Mouse (Mus musculus): ENCODE results near the gene Slc25a26. TPM values are rescaled to one million over a fixed set of nuclear protein-coding genes. Genes with fewer than 3 reads are reported as not detected.

The Slc25a26 gene
- polyA plus RNA-seq, 1 experiment from 2014 or later = 6.9 TPM

DNA sequence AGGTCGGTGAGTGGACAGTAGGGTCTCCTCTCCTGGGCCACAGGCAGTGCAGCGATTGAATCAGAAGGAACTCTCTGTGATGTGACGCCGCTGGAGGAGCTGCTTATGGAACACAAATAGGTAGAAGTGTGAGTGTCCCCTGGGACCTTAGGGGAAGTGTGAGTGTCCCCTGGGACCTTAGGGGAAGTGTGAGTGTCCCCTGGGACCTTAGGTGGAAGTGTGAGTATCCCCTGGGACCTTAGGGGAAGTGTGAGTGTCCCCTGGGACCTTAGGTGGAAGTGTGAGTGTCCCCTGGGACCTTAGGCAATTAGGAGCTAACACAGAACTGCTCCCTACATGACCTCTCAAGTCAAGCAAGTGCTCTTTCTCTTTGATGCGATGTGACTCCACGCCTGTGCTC lies 18.0 kb downstream of the Slc25a26 start:
- Histone ChIP-seq H3K27ac (ENCODE audit: low read depth, low read length) (no peak overlapping the region), H3K4me3 (ENCODE audit: low read depth, low read length) (no peak overlapping the region), H3K36me3 (ENCODE audit: control insufficient read depth, insufficient read depth, low read length) (no peaks in the 10 kb centered on the region), H3K9me3 (ENCODE audit: control insufficient read depth, low read length) (no peaks in the 10 kb centered on the region), H3K27me3 (ENCODE audit: control insufficient read depth, insufficient read depth, low read length) (no peaks in the 10 kb centered on the region), H3K4me2 (ENCODE audit: low read depth, low read length) (no peak overlapping the region), H3K4me1 (ENCODE audit: control insufficient read depth, insufficient read depth, low read length) (no peaks in the 10 kb centered on the region), H3K9ac (replicated peaks; ENCODE audit: low read depth, low read length) (no peak overlapping the region)
- WGBS = 94% methylated on average over 6 of the region's 6 CpGs
- no peak for ATAC-seq (ENCODE audit: low read depth)

DNA sequence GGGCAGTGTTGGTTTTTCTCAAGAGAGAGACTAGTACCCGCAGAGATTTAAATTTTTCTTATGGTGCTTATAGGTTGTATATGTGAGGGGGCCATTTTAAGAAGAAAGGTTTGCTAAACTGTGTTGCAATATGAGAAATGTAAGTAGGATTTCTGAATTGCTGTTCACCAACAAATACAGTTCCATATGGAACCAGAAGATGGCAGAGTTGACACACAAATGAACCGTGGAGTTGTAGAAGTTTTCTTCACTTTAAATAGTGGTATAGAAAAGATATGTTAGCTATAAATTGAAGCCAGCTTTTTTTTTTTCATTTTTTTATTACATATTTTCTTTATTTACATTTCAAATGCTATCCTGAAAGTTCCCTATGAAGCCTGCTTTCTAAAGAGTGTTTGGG lies 24.2 kb downstream of the Slc25a26 start:
- Histone ChIP-seq H3K4me2 (ENCODE audit: low read depth, low read length) (no peak overlapping the region), H3K9me3 (ENCODE audit: control insufficient read depth, low read length) (no peaks in the 10 kb centered on the region), H3K4me3 (ENCODE audit: low read depth, low read length) (no peak overlapping the region), H3K27me3 (ENCODE audit: control insufficient read depth, insufficient read depth, low read length) (no peaks in the 10 kb centered on the region), H3K4me1 (ENCODE audit: control insufficient read depth, insufficient read depth, low read length) (no peaks in the 10 kb centered on the region), H3K36me3 (ENCODE audit: control insufficient read depth, insufficient read depth, low read length) (no peaks in the 10 kb centered on the region), H3K27ac (ENCODE audit: low read depth, low read length) (no peak overlapping the region), H3K9ac (replicated peaks; ENCODE audit: low read depth, low read length) (no peak overlapping the region)
- no peak for ATAC-seq (ENCODE audit: low read depth)
- WGBS = 43% methylated on average over 2 of the region's 2 CpGs

DNA sequence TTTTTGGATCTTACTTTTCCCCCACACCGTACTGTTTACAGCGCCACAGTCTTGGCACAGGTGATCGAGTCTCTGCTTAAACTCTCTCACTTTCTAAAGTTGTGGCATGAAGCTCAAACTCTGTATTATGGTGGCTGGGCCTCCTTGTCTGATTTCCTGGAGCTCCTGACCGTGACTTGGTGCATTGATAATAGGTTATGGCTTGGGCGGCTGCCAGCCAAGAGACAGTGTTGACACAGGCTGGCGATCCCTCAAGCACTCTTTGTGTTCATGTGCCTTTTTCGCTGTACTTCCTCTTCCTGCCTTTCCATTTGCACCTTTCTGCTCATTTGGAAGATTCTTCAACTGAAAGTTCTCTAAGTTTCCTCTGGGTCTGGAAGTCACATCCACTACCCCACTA lies 30.6 kb downstream of the Slc25a26 start:
- H3K36me3 ChIP-seq (ENCODE audit: control insufficient read depth, insufficient read depth, low read length) = no peaks in the 10 kb centered on the region
- 78% methylated on average over 7 of the region's 7 CpGs for WGBS
- ATAC-seq (ENCODE audit: low read depth) = no peak
- H3K27ac ChIP-seq (ENCODE audit: low read depth, low read length) = no peak overlapping the region
- H3K4me2 ChIP-seq (ENCODE audit: low read depth, low read length) = no peak overlapping the region
- no peak overlapping the region for H3K9ac ChIP-seq (replicated peaks; ENCODE audit: low read depth, low read length)
- H3K4me1 ChIP-seq (ENCODE audit: control insufficient read depth, insufficient read depth, low read length) = no peaks in the 10 kb centered on the region
- H3K27me3 ChIP-seq (ENCODE audit: control insufficient read depth, insufficient read depth, low read length) = no peaks in the 10 kb centered on the region
- no peaks in the 10 kb centered on the region for H3K9me3 ChIP-seq (ENCODE audit: control insufficient read depth, low read length)
- H3K4me3 ChIP-seq (ENCODE audit: low read depth, low read length) = no peak overlapping the region

DNA sequence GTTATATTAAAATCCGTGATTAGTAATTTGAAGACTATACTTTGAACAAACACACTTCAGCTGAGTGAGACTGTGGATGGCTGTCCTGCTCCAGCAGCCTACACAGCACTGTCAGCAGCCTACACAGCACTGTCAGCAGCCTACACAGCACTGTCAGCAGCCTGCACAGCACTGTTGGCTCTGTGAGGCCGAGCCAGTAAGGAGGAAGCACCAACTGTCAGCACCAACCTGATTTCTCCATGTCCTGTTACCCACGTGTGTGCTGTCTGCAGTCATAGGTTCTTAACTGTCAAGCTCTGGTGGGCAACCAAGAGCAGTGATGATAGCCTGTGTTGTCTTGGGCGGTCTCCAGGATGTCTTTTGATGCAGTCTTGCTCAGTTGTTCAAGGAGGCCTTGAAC lies 32.0 kb downstream of the Slc25a26 start:
- Histone ChIP-seq H3K4me2 (ENCODE audit: low read depth, low read length) (no peak overlapping the region), H3K4me3 (ENCODE audit: low read depth, low read length) (no peak overlapping the region), H3K9ac (replicated peaks; ENCODE audit: low read depth, low read length) (no peak overlapping the region), H3K4me1 (ENCODE audit: control insufficient read depth, insufficient read depth, low read length) (no peaks in the 10 kb centered on the region), H3K27me3 (ENCODE audit: control insufficient read depth, insufficient read depth, low read length) (no peaks in the 10 kb centered on the region), H3K9me3 (ENCODE audit: control insufficient read depth, low read length) (no peaks in the 10 kb centered on the region), H3K36me3 (ENCODE audit: control insufficient read depth, insufficient read depth, low read length) (no peaks in the 10 kb centered on the region), H3K27ac (ENCODE audit: low read depth, low read length) (no peak overlapping the region)
- ATAC-seq (ENCODE audit: low read depth) = no peak
- 92% methylated on average over 4 of the region's 4 CpGs for WGBS

DNA sequence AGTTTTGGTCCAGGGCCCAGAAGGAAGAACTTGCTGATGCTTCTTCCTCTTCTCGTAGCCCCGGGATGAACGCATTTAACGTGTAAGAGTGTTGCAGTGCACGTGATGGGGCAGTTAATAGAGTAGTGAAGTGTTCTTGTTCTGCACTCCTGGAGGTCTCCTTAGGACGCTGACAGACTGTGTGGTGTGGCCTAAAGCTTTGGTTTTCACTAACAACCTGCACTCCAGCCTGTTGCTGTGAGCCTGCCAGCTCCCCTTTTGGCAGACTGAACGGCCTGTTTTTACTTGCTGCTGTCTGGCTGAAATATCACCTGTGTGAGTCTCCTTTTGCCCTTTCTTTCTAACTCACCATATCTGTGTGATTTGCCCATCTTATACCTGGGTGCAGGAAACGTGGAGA lies 36.3 kb downstream of the Slc25a26 start:
- no peak for ATAC-seq (ENCODE audit: low read depth)

DNA sequence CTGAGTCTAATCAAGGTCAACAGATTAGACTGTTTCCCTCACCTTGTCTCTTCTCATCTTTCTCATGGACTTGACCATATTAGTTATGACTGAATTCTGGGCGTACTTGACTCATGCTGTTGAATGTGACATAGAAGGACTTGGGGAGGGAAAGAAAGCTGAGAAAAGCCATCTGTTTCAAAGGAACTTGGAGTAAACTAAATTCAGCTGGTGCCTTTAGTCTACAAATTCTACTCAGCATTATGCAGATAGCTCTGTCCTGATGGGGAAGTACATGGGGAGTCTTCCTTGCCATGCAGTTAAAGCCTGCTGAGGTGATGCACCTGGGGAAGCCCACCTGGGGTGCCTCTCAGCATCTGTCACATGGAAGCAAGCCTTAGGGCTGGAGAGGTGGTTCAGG lies 37.5 kb downstream of the Slc25a26 start:
- Histone ChIP-seq H3K4me3 (ENCODE audit: low read depth, low read length) (no peak overlapping the region), H3K27me3 (ENCODE audit: control insufficient read depth, insufficient read depth, low read length) (no peaks in the 10 kb centered on the region), H3K9me3 (ENCODE audit: control insufficient read depth, low read length) (no peaks in the 10 kb centered on the region), H3K9ac (replicated peaks; ENCODE audit: low read depth, low read length) (no peak overlapping the region), H3K27ac (ENCODE audit: low read depth, low read length) (no peak overlapping the region), H3K4me1 (ENCODE audit: control insufficient read depth, insufficient read depth, low read length) (no peaks in the 10 kb centered on the region), H3K4me2 (ENCODE audit: low read depth, low read length) (no peak overlapping the region), H3K36me3 (ENCODE audit: control insufficient read depth, insufficient read depth, low read length) (no peaks in the 10 kb centered on the region)
- 97% methylated on average over 1 of the region's 1 CpGs for WGBS
- ATAC-seq (ENCODE audit: low read depth) = no peak

More for the DNA sequence above, 36.3 kb downstream of the Slc25a26 start:
- Histone ChIP-seq H3K4me2 (ENCODE audit: low read depth, low read length) (no peak overlapping the region), H3K9me3 (ENCODE audit: control insufficient read depth, low read length) (no peaks in the 10 kb centered on the region), H3K36me3 (ENCODE audit: control insufficient read depth, insufficient read depth, low read length) (no peaks in the 10 kb centered on the region), H3K4me1 (ENCODE audit: control insufficient read depth, insufficient read depth, low read length) (no peaks in the 10 kb centered on the region), H3K9ac (replicated peaks; ENCODE audit: low read depth, low read length) (no peak overlapping the region), H3K4me3 (ENCODE audit: low read depth, low read length) (no peak overlapping the region), H3K27me3 (ENCODE audit: control insufficient read depth, insufficient read depth, low read length) (no peaks in the 10 kb centered on the region), H3K27ac (ENCODE audit: low read depth, low read length) (no peak overlapping the region)
- 74% methylated on average over 8 of the region's 8 CpGs for WGBS

DNA sequence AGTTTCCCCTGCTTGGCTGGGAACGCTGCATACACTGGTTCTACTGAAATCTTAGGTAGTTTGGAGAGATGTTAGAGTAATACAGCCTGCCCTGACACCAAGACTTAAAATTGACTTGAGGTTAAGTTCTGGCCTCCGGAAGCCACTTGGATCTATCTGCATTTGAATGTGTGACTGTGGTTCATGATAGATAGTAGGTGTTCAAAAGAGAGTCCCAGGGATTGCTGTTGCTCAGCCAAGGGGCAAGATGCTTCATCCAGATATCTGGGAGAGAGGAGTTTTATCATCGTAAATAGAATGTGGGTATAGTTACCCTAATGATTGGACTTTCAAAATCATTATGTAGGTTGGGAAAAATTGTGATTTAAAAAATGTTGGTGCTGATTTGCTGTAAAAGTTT lies 40.0 kb downstream of the Slc25a26 start:
- 75% methylated on average over 3 of the region's 3 CpGs for WGBS
- no peak for ATAC-seq (ENCODE audit: low read depth)
- H3K27ac ChIP-seq (ENCODE audit: low read depth, low read length) = no peak overlapping the region
- no peaks in the 10 kb centered on the region for H3K36me3 ChIP-seq (ENCODE audit: control insufficient read depth, insufficient read depth, low read length)
- H3K4me2 ChIP-seq (ENCODE audit: low read depth, low read length) = no peak overlapping the region
- H3K9me3 ChIP-seq (ENCODE audit: control insufficient read depth, low read length) = no peaks in the 10 kb centered on the region
- H3K27me3 ChIP-seq (ENCODE audit: control insufficient read depth, insufficient read depth, low read length) = no peaks in the 10 kb centered on the region
- no peaks in the 10 kb centered on the region for H3K4me1 ChIP-seq (ENCODE audit: control insufficient read depth, insufficient read depth, low read length)
- no peak overlapping the region for H3K4me3 ChIP-seq (ENCODE audit: low read depth, low read length)
- H3K9ac ChIP-seq (replicated peaks; ENCODE audit: low read depth, low read length) = no peak overlapping the region

DNA sequence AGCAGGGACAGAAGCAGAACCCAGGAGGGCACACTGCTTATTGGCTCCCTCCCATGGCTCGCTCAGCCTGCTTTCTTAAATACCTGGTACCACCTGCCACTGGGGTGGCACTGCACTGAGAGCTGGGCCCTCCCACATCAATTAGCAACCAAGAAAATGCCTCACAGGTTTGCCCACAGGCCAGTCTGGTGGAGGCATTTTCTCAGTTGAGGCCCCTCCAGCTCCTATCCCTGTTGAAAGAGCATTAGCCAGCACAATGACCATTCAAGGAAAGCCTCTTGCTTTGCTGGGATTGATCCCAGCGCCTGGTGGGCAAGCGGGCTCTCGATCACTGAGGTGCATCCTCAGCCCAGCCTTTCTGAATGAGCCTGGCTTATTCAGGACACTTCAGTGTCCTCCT lies 40.5 kb downstream of the Slc25a26 start:
- Histone ChIP-seq H3K36me3 (ENCODE audit: control insufficient read depth, insufficient read depth, low read length) (no peaks in the 10 kb centered on the region), H3K27ac (ENCODE audit: low read depth, low read length) (no peak overlapping the region), H3K4me2 (ENCODE audit: low read depth, low read length) (no peak overlapping the region), H3K9ac (replicated peaks; ENCODE audit: low read depth, low read length) (no peak overlapping the region), H3K27me3 (ENCODE audit: control insufficient read depth, insufficient read depth, low read length) (no peaks in the 10 kb centered on the region), H3K4me3 (ENCODE audit: low read depth, low read length) (no peak overlapping the region), H3K9me3 (ENCODE audit: control insufficient read depth, low read length) (no peaks in the 10 kb centered on the region), H3K4me1 (ENCODE audit: control insufficient read depth, insufficient read depth, low read length) (no peaks in the 10 kb centered on the region)
- no peak for ATAC-seq (ENCODE audit: low read depth)
- 50% methylated on average over 4 of the region's 4 CpGs for WGBS

DNA sequence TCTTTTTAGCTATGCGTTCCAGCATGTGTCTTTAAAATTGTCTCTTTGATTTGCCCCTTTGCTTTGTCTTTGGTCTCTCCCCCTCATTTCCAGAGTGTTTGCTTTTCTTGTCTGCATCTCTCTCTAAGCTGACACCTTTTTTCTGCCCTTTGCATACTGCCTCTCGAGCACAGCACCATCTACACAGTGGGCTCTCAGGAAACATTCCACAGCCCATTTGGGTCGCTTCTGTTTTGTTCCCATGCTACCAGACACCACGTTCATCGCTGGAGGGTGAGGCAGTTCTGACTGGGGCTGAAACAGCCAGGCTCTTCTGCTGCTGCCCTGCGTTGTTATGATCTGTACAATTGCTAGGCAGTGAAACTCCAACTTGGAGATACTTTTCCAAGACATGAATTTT lies 41.0 kb downstream of the Slc25a26 start:
- no peaks in the 10 kb centered on the region for H3K9me3 ChIP-seq (ENCODE audit: control insufficient read depth, low read length)
- H3K9ac ChIP-seq (replicated peaks; ENCODE audit: low read depth, low read length) = no peak overlapping the region
- H3K27me3 ChIP-seq (ENCODE audit: control insufficient read depth, insufficient read depth, low read length) = no peaks in the 10 kb centered on the region
- no peak overlapping the region for H3K27ac ChIP-seq (ENCODE audit: low read depth, low read length)
- 42% methylated on average over 6 of the region's 6 CpGs for WGBS
- H3K36me3 ChIP-seq (ENCODE audit: control insufficient read depth, insufficient read depth, low read length) = no peaks in the 10 kb centered on the region
- H3K4me1 ChIP-seq (ENCODE audit: control insufficient read depth, insufficient read depth, low read length) = no peaks in the 10 kb centered on the region
- ATAC-seq (ENCODE audit: low read depth) = no peak
- H3K4me2 ChIP-seq (ENCODE audit: low read depth, low read length) = no peak overlapping the region
- no peak overlapping the region for H3K4me3 ChIP-seq (ENCODE audit: low read depth, low read length)

DNA sequence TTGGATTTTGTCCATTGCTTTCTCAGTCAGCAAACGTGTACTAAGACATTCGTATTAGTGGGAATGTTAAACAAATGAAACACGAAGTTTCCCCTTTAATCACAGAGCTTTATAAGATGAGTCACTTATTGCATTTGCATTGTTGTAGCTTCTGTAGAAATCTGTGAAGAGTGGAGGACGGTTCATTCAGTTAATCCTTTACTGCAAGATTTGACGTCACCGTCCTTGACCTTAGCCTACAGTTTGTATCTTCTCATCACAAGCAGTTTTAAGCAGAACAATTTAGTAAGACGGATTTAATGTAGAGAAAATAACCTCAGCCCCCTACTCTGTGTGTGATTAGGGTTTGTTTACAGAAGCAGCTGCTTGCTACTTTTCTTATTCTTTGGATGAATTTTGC lies 41.7 kb downstream of the Slc25a26 start:
- no peak overlapping the region for H3K27ac ChIP-seq (ENCODE audit: low read depth, low read length)
- WGBS = 81% methylated on average over 7 of the region's 7 CpGs
- H3K4me3 ChIP-seq (ENCODE audit: low read depth, low read length) = no peak overlapping the region
- no peaks in the 10 kb centered on the region for H3K27me3 ChIP-seq (ENCODE audit: control insufficient read depth, insufficient read depth, low read length)
- H3K9me3 ChIP-seq (ENCODE audit: control insufficient read depth, low read length) = no peaks in the 10 kb centered on the region
- no peaks in the 10 kb centered on the region for H3K36me3 ChIP-seq (ENCODE audit: control insufficient read depth, insufficient read depth, low read length)
- H3K9ac ChIP-seq (replicated peaks; ENCODE audit: low read depth, low read length) = no peak overlapping the region
- H3K4me1 ChIP-seq (ENCODE audit: control insufficient read depth, insufficient read depth, low read length) = no peaks in the 10 kb centered on the region
- ATAC-seq (ENCODE audit: low read depth) = no peak
- no peak overlapping the region for H3K4me2 ChIP-seq (ENCODE audit: low read depth, low read length)
